Mouse (Mus musculus) left cerebral cortex, postnatal 25 days (tissue): ENCODE measurements around the gene Cwf19l1. TPM values are rescaled to one million over a fixed set of nuclear protein-coding genes. Genes with fewer than 3 reads are reported as not detected.

Experiments
- DNase-seq, 2 experiments: peaks; one replicate each; pipeline ENCODE4 v3.0.0; 2022; ENCODE audit warnings: low spot score in 2 of 2, mixed read lengths in 1 of 2
- intact Hi-C: fragments of 180-260 bp; cut with DNase I; formaldehyde crosslinking; loops from one replicate; pipeline ENCODE4 v1.15.1; 2025
- total RNA-seq, 2 experiments: library from RNA; stranded (reverse); gene quantifications; 2 replicates each; pipeline ENCODE4 v1.2.3; 2021

Cwf19l1 gene
- total RNA-seq, 2 experiments from 2014 or later = 17.5 to 18.2 TPM

- intact Hi-C loops = no loop called here
- no peak for DNase-seq
Observed at GRCm38 (mm10) chr19:44068232-44068631, 67.4 kb downstream of the Cwf19l1 start.

GRCm38 (mm10) chr19:44067323-44068049 is 68.2 kb downstream of the Cwf19l1 start:
- no peak for DNase-seq
- intact Hi-C loops = no loop called here

DNA sequence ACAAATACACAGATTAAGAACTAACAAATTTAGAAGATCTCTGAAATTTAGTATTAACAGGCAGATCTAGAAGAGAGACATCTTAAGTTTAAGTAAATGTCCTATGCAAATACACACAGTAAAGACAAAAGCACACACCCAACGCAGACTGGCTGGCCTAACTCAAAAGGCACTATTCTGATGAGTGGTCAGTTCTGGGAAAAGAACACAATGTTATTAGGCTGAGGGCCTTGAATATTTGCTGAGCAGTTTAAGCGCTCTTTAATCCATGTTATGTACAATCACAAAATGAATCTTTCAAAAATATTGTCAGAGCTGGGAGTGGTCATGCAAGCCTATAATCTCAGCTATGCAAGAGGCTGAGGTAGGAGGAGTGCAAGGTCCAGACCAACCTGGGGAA is 70.9 kb downstream of the Cwf19l1 start:
- no peak for DNase-seq
- intact Hi-C loops = no loop called here

GRCm38 (mm10) chr19:44063773-44064172 is 71.9 kb downstream of the Cwf19l1 start:
- intact Hi-C loops = no loop called here
- DNase-seq = no peak

GRCm38 (mm10) chr19:44060226-44060625 is 75.5 kb downstream of the Cwf19l1 start:
- intact Hi-C loops = no loop called here
- DNase-seq = no peak

Other genes with a start within 250 kb of the Cwf19l1 start
- gene Dnmbp, start 195.7 kb downstream of the Cwf19l1 start, total RNA-seq = 10 to 100 TPM in 1 of 2 experiments, 1 to 10 TPM in 1; 10.0 to 13.3 TPM
- gene Cpn1, start 149.3 kb downstream of the Cwf19l1 start, total RNA-seq = under 1 TPM; 0.18 to 0.43 TPM
- gene Cyp2c23, start 106.7 kb downstream of the Cwf19l1 start, total RNA-seq = under 1 TPM; 0.16 to 0.37 TPM
- gene Erlin1, start 66.1 kb downstream of the Cwf19l1 start, total RNA-seq = 10 to 100 TPM; 21.4 to 25.5 TPM
- 10 to 100 TPM; 42.2 to 54.8 TPM for gene Chuk, start 28.4 kb downstream of the Cwf19l1 start, total RNA-seq
- 10 to 100 TPM; 62.9 to 65.0 TPM for gene Bloc1s2, start 10.6 kb upstream of the Cwf19l1 start, total RNA-seq
- gene Pkd2l1, start 56.6 kb upstream of the Cwf19l1 start, total RNA-seq = under 1 TPM; 0.14 to 0.16 TPM
- gene Scd3, start 67.4 kb upstream of the Cwf19l1 start, total RNA-seq = 1 to 10 TPM; 2.2 to 3.2 TPM
- 100 to 1,000 TPM; 585 to 640 TPM for gene Scd2, start 157.8 kb upstream of the Cwf19l1 start, total RNA-seq
- 1 to 10 TPM; 2.2 to 2.3 TPM for gene Scd4, start 197.2 kb upstream of the Cwf19l1 start, total RNA-seq